Mouse (Mus musculus): ENCODE measurements around the gene Atox1. TPM values are rescaled to one million over a fixed set of nuclear protein-coding genes. Genes with fewer than 3 reads are reported as not detected.
A peak's percentile ranks its signal among the peaks of the same experiment; 100 is the strongest.

Gene Atox1
- polyA plus RNA-seq (2012; ENCODE audit: insufficient read depth, insufficient read length, low replicate concordance, missing spikeins), result not detected in 2 replicates

DNA sequence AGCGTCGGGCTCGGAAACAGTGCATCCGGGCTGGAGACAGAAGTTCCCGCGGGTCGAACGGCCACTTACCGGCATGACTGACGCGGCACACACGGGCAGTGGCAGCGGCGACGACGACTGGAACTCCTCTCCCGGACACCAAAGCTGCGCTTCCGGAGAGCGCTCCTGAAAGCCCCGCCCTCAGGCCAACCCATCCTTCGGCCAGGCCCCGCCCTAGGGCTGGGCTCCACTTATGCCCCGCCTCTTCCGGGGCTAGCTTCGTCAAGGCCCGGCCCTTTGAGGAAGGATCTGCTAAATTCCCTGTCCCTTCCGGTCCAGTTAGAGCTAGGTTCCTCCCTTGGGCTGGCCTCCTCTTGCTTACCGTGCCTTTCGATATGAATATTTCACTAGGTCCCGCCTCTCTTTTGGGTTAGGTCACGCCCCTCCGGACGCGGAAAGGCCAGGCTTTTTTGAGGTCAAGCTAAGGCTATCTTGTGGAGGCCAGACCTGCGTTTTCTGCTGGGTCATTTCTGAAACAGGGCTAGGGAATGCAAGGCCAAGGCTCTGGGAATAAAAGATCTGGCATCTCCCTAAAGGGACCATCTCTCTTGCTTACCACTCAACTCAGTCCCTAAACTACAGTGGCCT, at the start of gene Atox1:
Gene Atox1 (minus strand): TSS at position 221 of the 627 bp plus-strand sequence.
- TF ChIP-seq POLR2A (IDR thresholded peaks at IDR 0.05; ENCODE audit: insufficient read depth, low read depth, low read length) (peak; percentile 71), CTCF (IDR thresholded peaks at IDR 0.05; ENCODE audit: insufficient read depth, low read depth, low read length) (no peak)
- Histone ChIP-seq H3K4me3 (ENCODE audit: insufficient read depth, low read depth, low read length) (peak within 1 kb of the TSS; percentile 60), H3K4me1 (ENCODE audit: control insufficient read depth, insufficient read depth, low read length) (0 out of 2 replicates have a peak, but pooled peaks cover 3% of the 10 kb centered on the region), H3K27ac (ENCODE audit: insufficient read depth, low read depth, low read length) (peak within 1 kb of the TSS; percentile 55)
- 1% methylated on average over 36 of the region's 36 CpGs for WGBS

DNA sequence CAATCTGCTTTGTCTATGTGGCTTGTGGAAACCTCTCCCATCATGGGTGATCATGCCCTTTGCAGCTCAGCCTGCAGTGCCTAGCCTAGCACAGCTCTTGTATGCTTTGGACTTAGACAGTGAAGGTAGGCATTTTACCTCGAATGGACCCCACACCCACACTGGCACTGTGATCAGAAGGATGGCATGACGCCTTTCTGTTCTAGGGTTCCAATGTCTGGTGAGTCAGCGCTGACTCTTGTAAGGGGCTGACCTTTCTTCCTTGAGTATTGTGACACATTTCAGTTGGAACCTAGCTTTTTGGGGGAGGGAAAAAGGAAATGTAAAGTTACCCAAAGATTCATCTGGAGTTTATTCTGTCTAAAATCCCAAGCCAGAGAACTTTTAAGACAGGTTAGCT, 44.4 kb upstream of the Atox1 start:
- H3K27ac ChIP-seq (ENCODE audit: insufficient read depth, low read depth, low read length), result no peak overlapping the region
- H3K4me3 ChIP-seq (ENCODE audit: insufficient read depth, low read depth, low read length), result no peak overlapping the region
- WGBS, result 75% methylated on average over 3 of the region's 3 CpGs
- peaks cover 3% of the 10 kb centered on the region; the same call in 1 of the 2 replicates for H3K4me1 ChIP-seq (ENCODE audit: control insufficient read depth, insufficient read depth, low read length)
- no peak for TF ChIP-seq CTCF (IDR thresholded peaks at IDR 0.05; ENCODE audit: insufficient read depth, low read depth, low read length)
- TF ChIP-seq POLR2A (IDR thresholded peaks at IDR 0.05; ENCODE audit: insufficient read depth, low read depth, low read length), result no peak

DNA sequence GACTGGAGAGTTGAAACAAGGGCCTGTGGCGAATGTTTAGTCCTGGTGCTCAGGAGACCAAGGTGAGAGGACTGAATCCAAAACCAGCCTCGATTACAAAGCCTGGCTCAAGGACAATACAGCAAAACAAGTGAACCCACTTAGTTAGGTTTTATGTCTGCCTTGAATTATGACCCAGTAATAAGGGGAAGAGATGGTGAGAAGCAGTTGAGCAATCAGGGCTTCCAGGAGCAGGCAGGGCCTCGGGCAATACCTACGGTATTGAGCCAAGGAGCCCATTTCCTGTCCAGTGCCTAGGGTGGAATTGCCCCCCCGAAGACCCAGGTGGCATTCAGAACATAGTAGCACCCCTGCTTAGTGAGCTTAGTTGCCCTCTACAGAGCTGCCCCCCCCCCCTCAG, 41.8 kb upstream of the Atox1 start:
- 83% methylated on average over 5 of the region's 5 CpGs for WGBS
- no peak overlapping the region for H3K27ac ChIP-seq (ENCODE audit: insufficient read depth, low read depth, low read length)

GRCm38 (mm10) chr11:55501955-55502531, 41.0 kb upstream of the Atox1 start:
- no peak for TF ChIP-seq CTCF (IDR thresholded peaks at IDR 0.05; ENCODE audit: insufficient read depth, low read depth, low read length)
- TF ChIP-seq POLR2A (IDR thresholded peaks at IDR 0.05; ENCODE audit: insufficient read depth, low read depth, low read length), result no peak
- Histone ChIP-seq H3K27ac (ENCODE audit: insufficient read depth, low read depth, low read length) (no peak overlapping the region), H3K4me3 (ENCODE audit: insufficient read depth, low read depth, low read length) (no peak overlapping the region), H3K4me1 (ENCODE audit: control insufficient read depth, insufficient read depth, low read length) (peaks cover 3% of the 10 kb centered on the region; the same call in 1 of the 2 replicates)
- WGBS, result 60% methylated on average over 8 of the region's 8 CpGs

More for the DNA sequence above, 41.8 kb upstream of the Atox1 start:
- no peak overlapping the region for H3K4me3 ChIP-seq (ENCODE audit: insufficient read depth, low read depth, low read length)
- TF ChIP-seq POLR2A (IDR thresholded peaks at IDR 0.05; ENCODE audit: insufficient read depth, low read depth, low read length) (no peak), CTCF (IDR thresholded peaks at IDR 0.05; ENCODE audit: insufficient read depth, low read depth, low read length) (no peak)
- H3K4me1 ChIP-seq (ENCODE audit: control insufficient read depth, insufficient read depth, low read length), result peaks cover 3% of the 10 kb centered on the region; the same call in 1 of the 2 replicates

DNA sequence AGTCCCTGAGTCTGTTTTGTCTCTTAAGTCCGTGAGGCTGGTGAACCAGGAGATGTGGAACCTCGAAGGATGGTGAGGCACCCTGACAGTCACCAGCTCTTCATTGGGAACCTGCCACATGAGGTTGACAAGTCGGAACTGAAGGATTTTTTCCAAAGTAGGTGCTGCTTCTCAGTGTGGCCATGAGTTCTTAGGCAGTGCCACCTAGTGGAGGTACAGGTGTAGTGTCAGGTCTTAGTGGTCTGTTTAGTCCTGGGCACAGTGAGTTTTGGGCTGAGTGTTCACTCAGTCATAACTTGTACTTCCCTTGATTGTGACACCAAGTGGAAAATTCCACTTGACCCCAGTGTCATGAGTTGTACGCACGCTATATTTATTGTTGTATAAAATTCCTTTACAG, 36.8 kb upstream of the Atox1 start:
- Histone ChIP-seq H3K4me3 (ENCODE audit: insufficient read depth, low read depth, low read length) (no peak overlapping the region), H3K27ac (ENCODE audit: insufficient read depth, low read depth, low read length) (no peak overlapping the region), H3K4me1 (ENCODE audit: control insufficient read depth, insufficient read depth, low read length) (peaks cover 3% of the 10 kb centered on the region; the same call in 1 of the 2 replicates)
- TF ChIP-seq CTCF (IDR thresholded peaks at IDR 0.05; ENCODE audit: insufficient read depth, low read depth, low read length) (no peak), POLR2A (IDR thresholded peaks at IDR 0.05; ENCODE audit: insufficient read depth, low read depth, low read length) (no peak)
- 64% methylated on average over 5 of the region's 5 CpGs for WGBS

DNA sequence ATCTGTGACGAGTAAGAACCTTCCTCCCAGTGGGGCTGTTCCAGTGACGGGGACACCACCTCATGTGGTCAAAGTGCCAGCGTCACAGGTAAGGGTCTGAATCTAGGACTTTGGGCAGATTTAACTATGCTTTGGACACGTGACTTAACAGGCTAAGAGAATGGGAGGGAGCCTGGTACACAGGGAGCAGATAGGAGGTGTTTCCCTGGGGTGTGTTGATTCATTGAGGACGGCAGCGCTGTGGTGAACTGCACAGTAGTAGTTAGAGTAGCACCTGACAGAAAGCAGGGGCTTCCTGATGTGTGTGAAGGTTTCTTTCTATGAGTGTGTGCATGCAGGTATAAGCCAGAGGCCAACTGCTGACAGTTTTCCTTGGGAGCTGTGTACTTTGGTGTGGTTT, 35.1 kb upstream of the Atox1 start:
- 86% methylated on average over 6 of the region's 6 CpGs for WGBS
- Histone ChIP-seq H3K4me1 (ENCODE audit: control insufficient read depth, insufficient read depth, low read length) (no peaks in the 10 kb centered on the region), H3K27ac (ENCODE audit: insufficient read depth, low read depth, low read length) (no peak overlapping the region), H3K4me3 (ENCODE audit: insufficient read depth, low read depth, low read length) (no peak overlapping the region)
- TF ChIP-seq CTCF (IDR thresholded peaks at IDR 0.05; ENCODE audit: insufficient read depth, low read depth, low read length) (no peak), POLR2A (IDR thresholded peaks at IDR 0.05; ENCODE audit: insufficient read depth, low read depth, low read length) (no peak)

DNA sequence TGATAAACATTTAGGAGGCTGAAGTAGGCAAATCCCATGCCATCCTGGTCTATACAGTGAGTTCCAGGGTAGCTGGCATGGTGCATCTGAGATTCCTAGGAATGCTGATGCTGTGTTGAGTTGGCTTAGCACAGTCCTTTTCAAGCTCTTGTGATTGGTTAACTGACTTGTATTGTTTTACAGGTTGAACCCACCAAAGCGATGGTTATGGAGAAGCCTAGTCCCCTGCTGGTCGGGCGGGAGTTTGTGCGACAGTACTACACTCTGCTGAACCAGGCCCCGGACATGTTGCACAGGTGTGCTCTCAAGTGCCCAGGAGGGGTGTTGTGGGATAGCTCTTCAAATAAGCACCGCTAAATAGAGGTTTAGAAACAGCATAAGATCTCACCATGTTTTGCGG, 24.4 kb upstream of the Atox1 start:
- Histone ChIP-seq H3K27ac (ENCODE audit: insufficient read depth, low read depth, low read length) (no peak overlapping the region), H3K4me1 (ENCODE audit: control insufficient read depth, insufficient read depth, low read length) (peaks cover 11% of the 10 kb centered on the region), H3K4me3 (ENCODE audit: insufficient read depth, low read depth, low read length) (no peak overlapping the region)
- WGBS, result 95% methylated on average over 7 of the region's 7 CpGs
- no peak for TF ChIP-seq CTCF (IDR thresholded peaks at IDR 0.05; ENCODE audit: insufficient read depth, low read depth, low read length)
- TF ChIP-seq POLR2A (IDR thresholded peaks at IDR 0.05; ENCODE audit: insufficient read depth, low read depth, low read length), result no peak

DNA sequence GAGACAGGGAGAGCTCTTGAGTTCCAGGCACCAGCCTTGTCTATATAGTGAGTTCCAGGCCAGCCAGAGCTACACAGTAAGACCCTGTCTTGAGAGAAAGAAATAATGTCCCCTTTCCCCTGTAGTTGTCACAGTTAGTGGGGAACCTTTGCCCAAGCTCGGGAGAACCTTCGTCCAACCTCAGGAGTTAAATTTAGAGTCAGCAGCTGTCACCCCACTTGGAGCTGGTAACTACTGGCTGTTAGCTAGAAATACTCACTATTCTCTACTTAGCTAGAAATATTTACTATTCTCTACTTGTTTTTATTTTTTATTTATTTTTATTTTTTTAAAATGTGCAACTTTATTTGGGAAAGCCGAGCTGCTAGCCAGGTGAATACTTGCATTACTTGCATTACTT, 12.2 kb upstream of the Atox1 start:
- Histone ChIP-seq H3K4me1 (ENCODE audit: control insufficient read depth, insufficient read depth, low read length) (peaks cover 6% of the 10 kb centered on the region; the same call in 1 of the 2 replicates), H3K27ac (ENCODE audit: insufficient read depth, low read depth, low read length) (no peak overlapping the region), H3K4me3 (ENCODE audit: insufficient read depth, low read depth, low read length) (no peak overlapping the region)
- WGBS, result 33% methylated on average over 3 of the region's 3 CpGs
- no peak for TF ChIP-seq POLR2A (IDR thresholded peaks at IDR 0.05; ENCODE audit: insufficient read depth, low read depth, low read length)
- TF ChIP-seq CTCF (IDR thresholded peaks at IDR 0.05; ENCODE audit: insufficient read depth, low read depth, low read length), result no peak

- WGBS, result 90% methylated on average over 7 of the region's 7 CpGs
- H3K4me3 ChIP-seq (ENCODE audit: insufficient read depth, low read depth, low read length), result no peak overlapping the region
Measured at GRCm38 (mm10) chr11:55471467-55471866, 10.4 kb upstream of the Atox1 start.

More at GRCm38 (mm10) chr11:55471467-55471866, 10.4 kb upstream of the Atox1 start:
- H3K4me1 ChIP-seq (ENCODE audit: control insufficient read depth, insufficient read depth, low read length), result peaks cover 10% of the 10 kb centered on the region; the same call in 1 of the 2 replicates
- no peak for TF ChIP-seq POLR2A (IDR thresholded peaks at IDR 0.05; ENCODE audit: insufficient read depth, low read depth, low read length)
- TF ChIP-seq CTCF (IDR thresholded peaks at IDR 0.05; ENCODE audit: insufficient read depth, low read depth, low read length), result no peak
- no peak overlapping the region for H3K27ac ChIP-seq (ENCODE audit: insufficient read depth, low read depth, low read length)

Data from olfactory bulb, adult 2 months (tissue).